Mouse (Mus musculus) adrenal gland, postnatal 25 days (tissue): ENCODE measurements around the gene Pcbd1. TPM values are rescaled to one million over a fixed set of nuclear protein-coding genes. Genes with fewer than 3 reads are reported as not detected.
"Not testable (repeated sequence)": the region's sequence is repeated elsewhere in the genome, so short reads cannot be mapped to it uniquely, and the experiment has no call there.

ENCODE experiments used
- DNase-seq: peaks from one replicate; pipeline ENCODE4 v3.0.0; 2021; ENCODE audit warnings: mixed read lengths
- microRNA-seq, 2 experiments: library from miRNA; unstranded; fragments of <30 nt; microRNA quantifications; one replicate each; pipeline ENCODE4 v1.2.0; 2021
- total RNA-seq: library from RNA; stranded (reverse); gene quantifications from 2 replicates; pipeline ENCODE4 v1.2.3, GENCODE M21; 2021

Pcbd1 gene
- total RNA-seq, 1 experiment from 2014 or later: 15.8 TPM

DNA sequence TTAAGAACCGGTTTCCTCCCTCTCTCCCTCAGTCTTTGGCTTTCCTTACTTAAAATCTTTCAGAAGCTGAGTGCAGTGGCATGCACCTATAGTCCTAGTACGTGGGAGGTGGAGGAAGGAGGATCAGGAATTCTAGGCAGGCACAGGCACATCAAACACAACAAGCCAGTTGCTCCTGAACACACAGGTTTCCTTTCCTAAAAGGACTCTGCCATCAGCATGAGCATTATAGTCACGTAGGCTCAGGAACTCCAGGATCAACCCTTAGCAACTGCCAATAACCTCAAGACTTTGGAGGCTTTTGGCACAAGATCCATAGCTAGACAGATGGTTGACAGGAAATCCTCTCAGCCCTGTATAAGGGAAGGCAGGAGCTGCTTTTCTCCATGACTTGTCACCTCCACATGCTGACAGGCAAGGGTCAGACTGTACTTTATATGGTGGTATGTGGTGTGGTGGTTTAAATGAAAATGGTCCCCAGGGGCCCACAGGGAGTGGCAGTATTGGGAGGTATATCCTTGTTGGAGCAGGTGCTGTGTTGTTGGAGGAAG, 14.5 kb downstream of the Pcbd1 start:
- no peak for DNase-seq

DNA sequence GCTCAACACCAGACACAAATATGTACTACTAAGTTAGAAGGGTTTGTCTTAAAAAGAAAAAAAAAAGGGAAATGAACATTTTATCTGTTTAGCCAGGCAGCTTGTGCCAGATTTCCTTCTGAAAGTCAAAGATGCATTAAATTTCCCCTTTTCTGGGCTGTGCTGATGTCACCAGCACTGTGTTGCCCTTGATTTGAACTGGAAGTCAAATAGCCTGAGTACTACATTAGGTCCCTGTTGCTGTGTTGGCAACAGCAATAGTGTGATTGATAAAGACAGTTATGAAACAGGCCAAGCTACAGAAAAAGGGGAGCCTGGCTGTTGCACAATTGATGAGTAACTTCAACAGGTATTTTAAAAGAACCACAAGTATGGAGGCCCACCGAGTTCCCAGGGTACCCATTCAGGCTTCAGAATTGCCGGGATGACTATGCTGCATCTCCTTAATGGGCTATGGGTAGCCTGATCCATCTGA, 25.2 kb downstream of the Pcbd1 start:
- DNase-seq: no peak

DNA sequence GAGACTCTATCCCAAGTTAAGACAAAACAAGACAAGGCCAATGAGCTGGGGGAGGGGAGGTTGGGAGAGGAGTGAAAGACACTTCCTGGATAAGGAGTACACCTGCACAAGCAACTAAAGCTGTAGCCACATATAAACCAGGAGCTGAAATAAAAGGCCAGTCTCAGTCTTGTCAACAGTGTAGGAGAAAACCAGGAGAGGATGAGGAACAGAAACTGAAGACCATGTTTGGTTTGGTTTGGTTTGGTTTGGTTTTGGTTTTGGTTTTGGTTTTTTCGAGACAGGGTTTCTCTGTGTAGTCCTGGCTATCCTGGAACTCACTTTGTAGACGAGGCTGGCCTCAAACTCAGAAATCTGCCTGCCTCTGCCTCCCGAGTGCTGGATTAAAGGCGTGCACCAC, 32.6 kb downstream of the Pcbd1 start:
- not testable (repeated sequence) for DNase-seq

DNA sequence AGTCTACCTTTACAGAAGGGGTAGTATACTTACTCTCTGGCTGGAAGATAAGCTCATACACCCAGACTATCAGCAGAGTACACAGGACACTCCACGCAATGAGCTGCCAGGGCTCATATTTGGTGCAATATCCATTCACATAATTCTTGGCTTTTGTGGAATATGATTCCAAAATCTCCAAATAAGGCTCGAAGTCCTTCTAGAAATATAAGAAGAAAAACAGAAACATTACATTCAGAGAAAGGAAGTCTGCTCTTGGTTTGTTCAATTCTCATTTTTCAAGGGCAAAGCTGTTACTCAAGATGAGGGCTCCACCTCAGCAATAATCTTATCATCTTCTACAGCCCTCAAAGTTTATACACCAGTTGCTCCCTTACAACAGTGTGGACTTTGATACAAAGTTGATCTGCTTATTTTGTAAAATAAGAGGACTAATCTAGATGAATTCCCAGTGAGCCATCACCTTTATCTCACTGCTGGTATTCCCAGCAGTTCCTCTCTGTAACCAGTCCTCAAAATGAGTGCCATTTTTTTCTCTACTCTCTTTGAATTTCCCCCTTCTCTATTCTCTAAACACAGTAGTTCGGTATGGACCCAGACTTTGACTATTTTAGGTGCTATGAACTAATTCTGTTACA, 34.3 kb downstream of the Pcbd1 start:
- DNase-seq: no peak

DNA sequence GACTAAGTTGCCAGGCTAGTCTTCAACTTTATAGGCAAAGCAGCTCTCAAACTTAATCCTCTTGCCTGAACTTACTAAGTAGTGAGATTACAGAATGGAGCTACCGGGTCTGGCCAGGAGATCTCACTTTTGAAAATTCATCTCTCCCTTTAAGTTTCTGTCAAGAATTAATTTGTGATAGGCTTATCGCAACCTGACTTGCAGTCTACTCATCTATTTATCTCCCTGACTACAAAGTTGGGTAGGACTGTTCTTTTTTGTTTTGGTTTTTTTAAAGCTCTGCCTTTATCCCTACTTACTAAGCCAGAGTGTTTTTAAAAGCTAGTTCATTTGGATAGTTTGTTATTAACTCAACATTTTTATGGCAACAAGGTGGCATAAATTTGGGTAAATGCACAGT, 35.3 kb downstream of the Pcbd1 start:
- DNase-seq: no peak

- DNase-seq: no peak
Measured at GRCm38 (mm10) chr10:61128701-61129365, 39.7 kb downstream of the Pcbd1 start.

DNA sequence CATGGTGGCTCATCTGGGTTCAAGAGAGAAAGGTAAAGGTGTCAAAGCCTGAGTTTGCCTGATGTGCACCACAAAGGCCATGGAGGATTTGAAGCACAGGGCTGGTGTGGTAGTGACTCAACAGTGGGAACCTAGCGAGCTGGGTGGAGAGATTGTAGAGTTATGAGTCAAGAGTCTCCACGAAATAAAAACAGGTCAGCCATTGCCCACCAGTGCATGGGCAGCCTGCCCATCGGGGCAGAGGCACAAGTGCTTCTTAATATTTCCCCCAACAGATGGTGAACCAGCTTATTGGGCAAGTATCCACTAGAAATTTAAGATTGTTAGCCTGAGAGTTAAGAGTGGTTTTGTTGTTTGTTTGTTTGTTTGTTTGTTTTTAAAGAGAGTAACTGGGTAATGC, 41.8 kb downstream of the Pcbd1 start:
- DNase-seq: peak; percentile 4

DNA sequence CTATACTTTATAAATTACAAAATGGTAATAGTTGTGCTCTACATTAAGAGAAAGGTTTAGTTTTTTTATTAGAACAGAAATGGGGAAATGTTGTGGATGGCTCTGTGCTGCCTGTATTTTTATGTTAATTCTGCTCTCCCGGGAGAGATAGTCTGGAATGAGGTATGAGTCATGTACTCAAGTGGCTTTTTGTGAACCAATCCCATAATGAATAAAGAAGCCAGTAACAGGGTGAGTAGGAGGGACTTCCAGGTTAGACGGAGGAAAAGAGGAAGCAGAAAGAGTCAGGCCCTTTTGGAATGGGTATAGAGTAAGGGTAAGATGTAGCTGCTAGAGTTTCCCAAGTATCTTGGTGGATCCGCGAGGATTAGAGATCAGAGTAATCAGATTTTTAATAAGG, 44.9 kb downstream of the Pcbd1 start:
- DNase-seq: no peak

- no peak for DNase-seq
Measured at GRCm38 (mm10) chr10:61135226-61135839, 46.2 kb downstream of the Pcbd1 start.

GRCm38 (mm10) chr10:61137567-61137966, 48.4 kb downstream of the Pcbd1 start:
- no peak for DNase-seq

DNA sequence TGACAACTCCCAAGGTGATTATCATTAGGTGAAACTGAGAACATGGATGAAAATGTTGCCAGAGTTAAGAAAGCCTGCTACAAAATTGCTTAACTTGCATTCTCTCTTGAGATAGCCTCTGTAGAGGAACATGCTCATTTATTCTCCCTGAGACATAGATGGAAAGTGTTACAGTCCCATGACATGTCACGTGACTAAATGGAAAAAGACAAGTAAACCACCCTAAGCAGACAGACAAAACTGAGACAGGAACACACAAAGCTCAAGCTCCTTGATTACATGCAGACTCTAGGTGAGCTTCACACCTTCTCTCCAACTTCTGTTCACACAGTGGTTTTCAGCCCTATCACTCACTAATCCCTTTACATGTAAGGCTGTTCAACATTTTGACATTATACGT, 54.2 kb downstream of the Pcbd1 start:
- DNase-seq: no peak

Small RNAs within 50 kb of the gene (microRNA-seq; reads per million reads assigned to microRNA genes)
- gene Gm44308: 0 reads per million in 2 experiments

Other genes with a start within 250 kb of the Pcbd1 start
- 77.3 and 82.4 TPM in 2 replicates for gene Sgpl1, start 58.4 kb downstream of the Pcbd1 start, total RNA-seq
- not detected in 2 replicates for gene Tbata, start 82.6 kb downstream of the Pcbd1 start, total RNA-seq
- gene Adamts14, start 184.1 kb downstream of the Pcbd1 start, total RNA-seq: 2.8 TPM in 2 replicates
- gene Prf1, start 208.5 kb downstream of the Pcbd1 start, total RNA-seq: 0.15 TPM in 1 of 2 replicates, not detected in the other